Mouse (Mus musculus): ENCODE measurements at regions not wholly inside any gene's neighbourhood (a gene's known extent, or its start where the extent isn't known, plus 50 kb on each side); places are given as distances from the start of the nearest gene placed in this dataset.

- TF ChIP-seq CTCF (IDR thresholded peaks at IDR 0.05; ENCODE audit: low read depth): no peak
- TF ChIP-seq EP300 (IDR thresholded peaks at IDR 0.05; ENCODE audit: low read depth): peak; percentile 51; the same call in 1 of the 2 replicates
These were observed 56.5 kb downstream of the Otud1 start for GRCm38 (mm10) chr2:19714025-19714424.

All from liver, postnatal 0 days (tissue).